ENCODE assay signal across 8 mouse cellular contexts in genomic region chr9:96795399-96795928, GRCm38 (mm10). TPM values are rescaled to one million over a fixed set of nuclear protein-coding genes. Genes with fewer than 3 reads are reported as not detected.
DNase-seq lines count a peak whose midpoint lies in the region; ATAC-seq and TF ChIP-seq lines count a peak whose summit lies in the region.
"Had no signal": no experiment of that assay in that cellular context is flagged by ENCODE, and none has a peak within 500 bp of the region (broad histone marks: within the 10 kb centered on the region; RNA-seq: fewer than 3 reads in every experiment).

No protein-coding gene starts in this region.

- peak; percentile 59 for DNase-seq in G1E (ENCODE audit: low spot score)
- peak; percentile 81 for DNase-seq in brain, adult 2 months (ENCODE audit: low read depth, low spot score)
- peak; percentile 21 to 42 for DNase-seq in heart, postnatal 14 days
- DNase-seq in layer of hippocampus, adult 9-10 months (ENCODE audit: low spot score), result peak; percentile 21
- DNase-seq in lung, postnatal 36 days, result peak; percentile 15
- peak; percentile 48 for DNase-seq in right cerebral cortex, postnatal 14 days

- no peaks in the 10 kb centered on the region for H3K9me3 ChIP-seq in G1E (replicated peaks)
- H3K9me3 ChIP-seq in forebrain, embryonic 12.5 days, result no peaks in the 10 kb centered on the region

- 17% methylated on average over 10 of the region's 10 CpGs for WGBS in forebrain, embryonic 12.5 days

- ATAC-seq in G1E (ENCODE audit: extremely low read depth, insufficient number of reproducible peaks, low FRiP score, poor library complexity, severe bottlenecking), result peak; percentile 47
- peak; percentile 82 for ATAC-seq in forebrain, embryonic 12.5 days (ENCODE audit: low FRiP score)

- peaks cover 30% of the 10 kb centered on the region for H3K4me1 ChIP-seq in G1E (ENCODE audit: insufficient read depth, low read depth, low read length)
- peaks cover 21% of the 10 kb centered on the region for H3K4me1 ChIP-seq in forebrain, embryonic 12.5 days

- H3K27me3 ChIP-seq in G1E (ENCODE audit: insufficient read depth, low read length), result peaks cover 5% of the 10 kb centered on the region; the same call in 1 of the 2 replicates
- no peaks in the 10 kb centered on the region for H3K27me3 ChIP-seq in forebrain, embryonic 12.5 days

- peak overlapping the region; percentile 62; the same call in 1 of the 2 replicates for H3K27ac ChIP-seq in forebrain, embryonic 12.5 days
- H3K27ac ChIP-seq: macrophage had no signal

- H3K36me3 ChIP-seq in G1E (replicated peaks), result no peaks in the 10 kb centered on the region
- no peaks in the 10 kb centered on the region for H3K36me3 ChIP-seq in forebrain, embryonic 12.5 days (replicated peaks)

- H3K9ac ChIP-seq in forebrain, embryonic 12.5 days, result peak overlapping the region; percentile 59

- intact Hi-C loops in heart, postnatal 14 days (cut with DNase I), result no loop called here

- peak overlapping the region; percentile 66 for H3K4me2 ChIP-seq in forebrain, embryonic 12.5 days

- H3K4me3 ChIP-seq in G1E (ENCODE audit: low read depth, low read length), result peak overlapping the region; percentile 52; the same call in 1 of the 2 replicates
- H3K4me3 ChIP-seq in forebrain, embryonic 12.5 days (replicated peaks), result peak overlapping the region; percentile 41

- no peak for TF ChIP-seq CTCF in G1E (IDR thresholded peaks at IDR 0.05; ENCODE audit: low read depth, low read length)

RNA-seq across cellular contexts. Expression of gene Zbtb38, which starts 42.8 kb away (rescaled TPM):
- total RNA-seq in G1E (2014; fragmentation: Nextera tagmentation), result 38.2 and 50.9 TPM in 2 replicates
- 36.2 and 37.6 TPM in 2 replicates for total RNA-seq in G1E (2017)
- 2.9 and 3.7 TPM in 2 replicates for polyA plus RNA-seq in G1E (2012)
- 14.7 and 15.7 TPM in 2 replicates for polyA plus RNA-seq in forebrain, embryonic 12.5 days (2016; fragmentation: Nextera tagmentation; extraction: Ambion mirVana)
- total RNA-seq in heart, postnatal 14 days (2021), result 10 to 100 TPM; 28.5 to 35.0 TPM

Comparison
In these comparisons a context has a peak if more than half of its experiments do, and no peak if none do; other contexts are left out.
1. Peak in every context shown above with its lines: DNase-seq, ATAC-seq, H3K4me3 ChIP-seq and H3K27ac ChIP-seq.
2. DNase-seq: peak in every context shown above with its lines; median percentile 81 in brain, adult 2 months; 59 in G1E; 48 in right cerebral cortex, postnatal 14 days; 32 in heart, postnatal 14 days; 21 in layer of hippocampus, adult 9-10 months; 15 in lung, postnatal 36 days.